ENCODE assay signal across 10 mouse cellular contexts in the genomic region with DNA sequence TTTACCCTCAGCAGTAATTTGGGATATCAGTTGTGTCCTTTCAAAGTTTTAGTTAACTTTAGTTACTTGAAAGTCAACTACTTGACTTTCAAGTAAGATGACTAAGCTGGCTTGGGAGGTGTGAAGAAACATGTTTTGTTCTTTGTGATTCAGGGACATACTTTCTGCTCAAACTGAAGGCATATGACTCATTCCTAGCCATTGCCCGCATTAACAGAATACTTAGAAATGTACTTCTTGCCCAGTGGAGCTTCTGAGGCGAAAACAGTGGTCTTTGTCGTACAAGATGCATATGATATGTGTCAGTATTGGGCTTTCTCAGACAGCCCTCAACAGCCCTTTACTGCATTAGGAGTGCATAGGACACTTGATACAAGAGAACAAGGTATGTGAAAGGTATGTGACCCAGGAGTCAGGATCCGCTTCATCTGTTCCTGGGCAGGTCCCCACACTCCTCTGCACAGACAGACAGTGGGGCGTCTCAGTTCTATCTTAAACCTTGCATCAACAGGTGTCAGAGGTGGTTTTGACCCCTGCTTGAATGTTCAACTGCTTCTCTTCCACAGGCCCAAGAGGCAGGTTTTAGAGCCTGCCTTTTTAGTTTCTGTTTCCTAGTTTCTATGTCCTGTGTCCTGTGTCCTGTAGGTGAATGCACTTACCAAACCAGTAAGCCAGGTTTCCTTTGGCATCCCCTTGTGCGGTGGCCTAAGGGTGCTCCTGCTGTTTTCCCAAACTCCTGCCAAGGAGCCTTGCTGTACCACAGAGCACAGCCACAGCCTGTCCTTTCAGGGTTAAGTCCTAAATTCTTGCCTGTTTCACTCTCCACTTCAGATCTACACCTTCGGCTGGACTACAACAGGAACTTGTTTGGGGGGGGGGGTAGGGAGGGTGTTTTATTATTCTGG.
DNase-seq lines count a peak whose midpoint lies in the region; ATAC-seq and TF ChIP-seq lines count a peak whose summit lies in the region.
"Had no signal": no experiment of that assay in that cellular context is flagged by ENCODE, and none has a peak within 500 bp of the region (broad histone marks: within the 10 kb centered on the region; RNA-seq: fewer than 3 reads in every experiment).

No protein-coding gene starts in this region.

- no peak overlapping the region for H3K9ac ChIP-seq in kidney, embryonic 16.5 days (replicated peaks; ENCODE audit: low read length)
- H3K9ac ChIP-seq: embryonic facial prominence, embryonic 12.5 days had no signal

- TF ChIP-seq CTCF in embryonic fibroblast, embryonic 13.5 days (IDR thresholded peaks at IDR 0.05; ENCODE audit: borderline replicate concordance, insufficient read depth, low read length): no peak

- no peak overlapping the region for H3K4me3 ChIP-seq in kidney, embryonic 16.5 days (ENCODE audit: low read length)
- no peak overlapping the region for H3K4me3 ChIP-seq in embryonic fibroblast, embryonic 13.5 days (ENCODE audit: insufficient read depth, low read length)
- H3K4me3 ChIP-seq: embryonic facial prominence, embryonic 12.5 days; layer of hippocampus, adult 2 months had no signal

- H3K27ac ChIP-seq in kidney, embryonic 16.5 days (ENCODE audit: low read length): 0 out of 2 replicates have a peak overlapping the region, but pooled peaks have one; percentile 18
- H3K27ac ChIP-seq in embryonic fibroblast, embryonic 13.5 days (ENCODE audit: insufficient read depth, low read length): 0 out of 2 replicates have a peak overlapping the region, but pooled peaks have one; percentile 36
- H3K27ac ChIP-seq: embryonic facial prominence, embryonic 12.5 days; layer of hippocampus, adult 2 months had no signal

- DNase-seq in kidney, postnatal 4 days: no peak
- peak; percentile 4 for DNase-seq in CD4-positive, CD25-positive, alpha-beta regulatory T cell, adult 2 months (ENCODE audit: low read depth, low spot score)
- peak; percentile 78 for DNase-seq in lung, postnatal 36 days
- DNase-seq in adrenal gland, adult 18-20 months (ENCODE audit: low spot score in 2 of 2): no peak
- DNase-seq in gastrocnemius, postnatal 10 days: no peak
- no peak for DNase-seq in layer of hippocampus, adult 9-10 months (ENCODE audit: low spot score)

- H3K4me1 ChIP-seq in kidney, embryonic 16.5 days (ENCODE audit: insufficient read depth, low read length): peaks cover 15% of the 10 kb centered on the region
- peaks cover 16% of the 10 kb centered on the region for H3K4me1 ChIP-seq in embryonic fibroblast, embryonic 13.5 days (ENCODE audit: control insufficient read depth, insufficient read depth, low read length)

- H3K4me2 ChIP-seq in kidney, embryonic 16.5 days (replicated peaks; ENCODE audit: low read depth, low read length): no peak overlapping the region
- H3K4me2 ChIP-seq: embryonic facial prominence, embryonic 12.5 days had no signal

- 0 out of 2 replicates have a peak, but pooled peaks have one; percentile 31 for ATAC-seq in kidney, embryonic 16.5 days (ENCODE audit: low FRiP score, low TSS enrichment)

- 63% methylated on average over 7 of the region's 7 CpGs for WGBS in kidney, embryonic 16.5 days

- no peak for TF ChIP-seq POLR2A in embryonic fibroblast, embryonic 13.5 days (IDR thresholded peaks at IDR 0.05; ENCODE audit: low read depth, low read length)

- H3K9me3 ChIP-seq in kidney, embryonic 16.5 days (ENCODE audit: low read length): no peaks in the 10 kb centered on the region
- H3K9me3 ChIP-seq: embryonic facial prominence, embryonic 12.5 days had no signal

- H3K36me3 ChIP-seq in kidney, embryonic 16.5 days (ENCODE audit: insufficient read depth, low read length): no peaks in the 10 kb centered on the region
- H3K36me3 ChIP-seq: embryonic facial prominence, embryonic 12.5 days had no signal

- H3K27me3 ChIP-seq in kidney, embryonic 16.5 days (ENCODE audit: insufficient read depth, low read length): no peaks in the 10 kb centered on the region
- H3K27me3 ChIP-seq: embryonic facial prominence, embryonic 12.5 days had no signal

Comparison
In these comparisons a context has a peak if more than half of its experiments do, and no peak if none do; other contexts are left out.
1. DNase-seq: peak in CD4-positive, CD25-positive, alpha-beta regulatory T cell, adult 2 months (single experiment) and lung, postnatal 36 days (single experiment); none in kidney, postnatal 4 days (0 of 2), adrenal gland, adult 18-20 months (0 of 2), gastrocnemius, postnatal 10 days (single experiment) and layer of hippocampus, adult 9-10 months (single experiment).